Mouse (Mus musculus) adipocyte (in vitro differentiated cells): ENCODE results near the gene Map1s.
A peak's percentile ranks its signal among the peaks of the same experiment; 100 is the strongest.

Source experiments
- DNase-seq: peaks from one replicate; pipeline ENCODE4 v3.0.0-alpha.2; 2016; ENCODE audit warnings: low spot score

Map1s gene

DNA sequence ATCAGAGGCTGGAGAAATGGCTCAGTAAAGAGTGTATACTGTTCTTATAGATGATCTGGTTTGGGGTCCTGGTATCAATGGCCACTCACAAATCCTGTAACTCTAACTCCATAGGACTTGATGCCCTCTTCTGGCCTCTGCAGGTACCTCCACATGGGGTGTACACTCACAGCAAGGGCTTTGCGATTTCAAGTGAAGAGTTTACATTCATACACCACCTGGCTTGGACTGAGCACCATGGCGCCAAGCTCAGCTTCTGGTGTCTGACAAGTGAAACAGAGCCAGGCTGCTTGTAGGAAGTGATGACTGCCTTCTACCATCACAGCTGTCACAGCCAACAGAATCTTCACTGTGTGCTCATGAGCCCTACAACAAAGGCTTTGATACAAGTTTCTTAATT is 35.7 kb downstream of the Map1s start:
- no peak for DNase-seq

DNA sequence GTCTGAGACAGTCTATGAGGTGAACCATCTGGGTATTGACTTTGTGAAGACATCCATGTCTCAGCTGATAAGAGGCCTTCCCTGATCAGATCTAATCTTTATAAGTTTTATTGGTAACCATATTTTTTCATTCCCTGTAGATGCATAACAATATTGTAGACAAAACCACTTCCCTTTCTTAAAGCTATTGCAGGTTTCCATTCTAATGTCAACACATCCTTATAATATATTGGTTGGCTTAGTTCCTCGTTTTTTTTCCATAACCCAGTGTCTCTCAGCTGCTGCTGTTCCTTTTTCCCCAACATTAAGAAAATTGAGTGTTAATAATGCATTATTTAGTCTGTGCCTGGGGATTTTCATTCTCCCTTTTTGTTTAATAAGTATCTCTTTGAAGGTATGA is 37.5 kb downstream of the Map1s start:
- no peak for DNase-seq

DNA sequence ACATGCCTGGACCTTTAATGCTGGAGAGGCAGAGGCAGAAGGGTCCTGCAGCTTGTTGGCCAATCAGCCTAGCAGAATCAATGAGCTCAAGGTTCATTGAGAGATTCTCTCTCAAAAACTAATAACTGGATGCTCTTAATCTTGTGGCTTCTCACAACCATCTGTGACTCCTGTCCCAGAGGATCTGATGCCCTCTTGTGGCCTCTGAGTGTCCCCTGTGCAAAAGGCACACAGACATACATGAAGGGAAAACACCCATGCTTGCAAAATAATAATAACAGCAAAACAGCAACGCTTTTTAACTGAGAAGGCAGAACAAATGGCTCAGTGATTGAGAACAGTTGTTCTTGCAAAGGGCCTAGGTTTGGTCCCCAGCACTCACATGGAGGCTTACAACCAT is 44.1 kb downstream of the Map1s start:
- no peak for DNase-seq

DNA sequence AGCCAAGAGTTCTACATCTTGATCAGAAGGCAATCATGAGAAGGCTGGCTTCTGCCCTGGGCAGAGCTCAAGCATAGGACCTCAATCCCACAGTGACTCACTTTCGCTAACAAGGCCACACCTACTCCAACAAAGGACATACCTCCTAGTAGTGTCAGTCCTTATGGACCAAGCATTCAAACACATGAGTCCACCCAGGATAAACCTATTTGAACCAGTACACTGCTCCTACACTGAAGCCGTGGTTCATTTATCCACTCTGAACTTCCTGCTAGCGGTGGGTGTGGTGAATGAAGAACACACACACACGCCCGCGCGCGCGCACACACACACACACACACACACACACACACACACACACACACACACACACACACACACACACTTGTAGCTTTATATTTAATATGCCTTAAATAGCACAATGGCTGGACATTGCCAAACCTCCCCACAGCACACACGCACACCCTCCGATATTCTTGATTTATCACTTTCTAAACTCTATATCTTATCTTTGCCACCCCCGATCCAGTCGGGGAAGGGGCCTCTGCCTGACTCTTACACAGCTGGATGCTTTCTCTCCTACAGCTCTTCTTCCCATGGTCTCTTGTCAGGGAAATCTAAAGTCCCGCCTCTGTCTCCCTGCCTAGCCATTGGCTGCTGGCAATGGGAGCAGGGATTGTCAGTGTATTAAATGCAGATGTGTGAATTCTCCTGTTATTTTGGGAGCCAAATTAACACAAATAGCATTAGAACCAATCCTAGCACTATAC is 55.2 kb downstream of the Map1s start:
- DNase-seq: no peak

DNA sequence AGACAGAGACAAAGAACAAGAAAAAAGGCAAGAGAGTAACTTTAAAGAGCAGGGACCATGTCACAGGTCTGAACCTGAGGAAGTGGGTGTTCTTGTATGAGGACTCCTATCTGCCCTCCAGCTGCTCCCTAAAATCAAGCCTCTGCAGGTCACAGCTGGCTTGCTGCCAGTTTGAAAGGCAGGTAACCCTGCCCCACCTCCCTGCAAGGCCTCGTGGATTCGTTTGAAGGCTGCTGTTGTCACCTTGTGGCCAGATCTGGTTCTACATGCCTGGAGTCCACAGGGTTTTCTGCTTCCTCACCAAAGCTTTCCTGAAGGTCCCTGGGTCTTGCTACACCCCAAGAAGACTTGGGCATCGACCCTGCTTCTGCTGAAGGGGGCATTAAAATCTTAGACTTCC is 58.4 kb downstream of the Map1s start:
- DNase-seq: peak; percentile 20

DNA sequence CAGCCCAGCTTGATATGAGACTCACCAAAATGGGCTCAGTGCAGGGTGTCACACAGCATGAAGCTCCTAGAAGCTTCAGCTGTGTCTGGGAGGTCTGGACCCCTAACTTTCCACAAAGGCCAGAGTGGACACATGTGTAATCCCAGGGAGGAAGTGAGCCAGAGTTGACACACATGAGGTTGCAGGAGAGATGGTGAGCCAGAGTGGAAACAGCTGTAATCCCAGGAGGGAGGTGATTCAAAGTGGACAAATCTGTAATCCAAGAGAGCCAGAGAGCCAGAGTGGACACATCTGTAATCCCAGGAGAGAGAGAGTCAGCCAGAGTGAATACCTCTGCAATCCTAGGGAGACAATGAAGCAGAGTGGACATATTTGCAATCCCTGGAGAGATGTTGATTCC is 59.1 kb downstream of the Map1s start:
- DNase-seq: no peak
